25 mouse cellular contexts compared by ENCODE assay signal in the genomic region with DNA sequence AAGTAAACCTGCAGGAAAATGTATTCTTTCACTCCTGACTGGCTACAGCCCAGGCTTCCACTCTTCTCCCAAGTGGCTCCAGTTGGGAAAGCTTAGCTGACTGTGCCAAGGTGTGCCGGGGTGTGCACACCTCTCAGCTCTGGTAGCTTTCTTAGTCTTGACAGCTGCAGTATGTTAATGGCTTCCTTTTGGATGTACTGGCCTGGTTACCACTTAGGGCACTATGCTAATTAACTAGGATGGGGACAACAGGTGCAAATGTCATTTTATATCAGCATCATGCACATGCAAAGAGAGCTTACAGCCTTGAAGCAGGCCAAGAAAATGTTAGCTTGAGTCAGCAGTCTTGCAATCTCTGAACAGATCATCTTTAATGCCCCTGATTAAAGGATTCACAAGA.
DNase-seq lines count a peak whose midpoint lies in the region; ATAC-seq and TF ChIP-seq lines count a peak whose summit lies in the region.
"Had no signal": no experiment of that assay in that cellular context is flagged by ENCODE, and none has a peak within 500 bp of the region (broad histone marks: within the 10 kb centered on the region; RNA-seq: fewer than 3 reads in every experiment).

No protein-coding gene starts in this region.

- WGBS in cerebellum, adult 2 months = 10% methylated on average over 1 of the region's 1 CpGs
- WGBS in hindbrain, postnatal 0 days = 51% methylated on average over 1 of the region's 1 CpGs
- WGBS in hindbrain, embryonic 13.5 days = 64% methylated on average over 1 of the region's 1 CpGs
- WGBS in forebrain, embryonic 13.5 days = 65% methylated on average over 1 of the region's 1 CpGs

- H3K27ac ChIP-seq in cerebellum, adult 2 months (ENCODE audit: insufficient read depth, low read length) = no peak overlapping the region
- no peak overlapping the region for H3K27ac ChIP-seq in hindbrain, postnatal 0 days
- no peak overlapping the region for H3K27ac ChIP-seq in hindbrain, embryonic 13.5 days
- H3K27ac ChIP-seq in forebrain, embryonic 13.5 days = no peak overlapping the region
- H3K27ac ChIP-seq: forebrain, embryonic 10.5 days; heart, embryonic 13.5 days; layer of hippocampus, adult 2 months; limb, embryonic 12.5 days; macrophage had no signal

- H3K9me3 ChIP-seq in hindbrain, postnatal 0 days (ENCODE audit: low read length) = no peaks in the 10 kb centered on the region
- no peaks in the 10 kb centered on the region for H3K9me3 ChIP-seq in hindbrain, embryonic 13.5 days
- no peaks in the 10 kb centered on the region for H3K9me3 ChIP-seq in forebrain, embryonic 13.5 days (replicated peaks)
- H3K9me3 ChIP-seq: forebrain, embryonic 10.5 days; heart, embryonic 13.5 days; limb, embryonic 12.5 days had no signal

- no peaks in the 10 kb centered on the region for H3K36me3 ChIP-seq in hindbrain, postnatal 0 days (ENCODE audit: insufficient read depth, low read length)
- no peaks in the 10 kb centered on the region for H3K36me3 ChIP-seq in hindbrain, embryonic 13.5 days
- no peaks in the 10 kb centered on the region for H3K36me3 ChIP-seq in forebrain, embryonic 13.5 days (ENCODE audit: poor library complexity, severe bottlenecking)
- H3K36me3 ChIP-seq: forebrain, embryonic 10.5 days; heart, embryonic 13.5 days; limb, embryonic 12.5 days had no signal

- H3K27me3 ChIP-seq in cerebellum, adult 2 months (ENCODE audit: control insufficient read depth, insufficient read depth, low read length) = no peaks in the 10 kb centered on the region; the same call in 1 of the 2 replicates
- H3K27me3 ChIP-seq in hindbrain, postnatal 0 days (ENCODE audit: insufficient read depth, low read length) = no peaks in the 10 kb centered on the region
- H3K27me3 ChIP-seq in hindbrain, embryonic 13.5 days = no peaks in the 10 kb centered on the region
- H3K27me3 ChIP-seq in forebrain, embryonic 13.5 days = no peaks in the 10 kb centered on the region
- H3K27me3 ChIP-seq: heart, embryonic 13.5 days; limb, embryonic 12.5 days had no signal

- peak; percentile 93 for ATAC-seq in hindbrain, postnatal 0 days
- no peak for ATAC-seq in hindbrain, embryonic 13.5 days (ENCODE audit: low FRiP score)
- ATAC-seq in forebrain, embryonic 13.5 days = no peak
- ATAC-seq: CD4-positive, CD25-positive, alpha-beta regulatory T cell, adult 4 months; liver, postnatal 0 days; lung, postnatal 0 days had no signal

- TF ChIP-seq POLR2A in cerebellum, adult 2 months (IDR thresholded peaks at IDR 0.05; ENCODE audit: borderline replicate concordance, insufficient read depth, low read length) = no peak
- no peak for TF ChIP-seq POLR2A in brain, embryonic 14.5 days (IDR thresholded peaks at IDR 0.05; ENCODE audit: borderline replicate concordance, extremely low read depth, insufficient read depth, insufficient read length, poor library complexity, severe bottlenecking)

- DNase-seq in cerebellum, postnatal 10 days = peak; percentile 80 to 84
- no peak for DNase-seq in cerebellum, adult 2 months
- DNase-seq in hindbrain, postnatal 0 days (ENCODE audit: low spot score) = peak; percentile 78
- DNase-seq in brain, embryonic 14.5 days (ENCODE audit: low read depth) = peak; percentile 62
- DNase-seq in retina, adult 2 months (ENCODE audit: low read depth, low spot score) = peak; percentile 2
- no peak for DNase-seq in kidney, postnatal 36 days
- DNase-seq: cerebellum, adult 11-12 months; gastrocnemius, postnatal 25 days; heart, adult 18-20 months; heart, postnatal 14 days; kidney, adult 8-10 months; kidney, postnatal 14 days; liver, postnatal 0 days; right cerebral cortex, postnatal 14 days; spleen, adult 18-20 months had no signal

- no peak overlapping the region for H3K4me3 ChIP-seq in cerebellum, adult 2 months (replicated peaks; ENCODE audit: insufficient read depth, low read depth, low read length)
- no peak overlapping the region for H3K4me3 ChIP-seq in hindbrain, postnatal 0 days (ENCODE audit: low read length)
- H3K4me3 ChIP-seq in hindbrain, embryonic 13.5 days = no peak overlapping the region
- no peak overlapping the region for H3K4me3 ChIP-seq in forebrain, embryonic 13.5 days
- H3K4me3 ChIP-seq: forebrain, embryonic 10.5 days; heart, embryonic 13.5 days; layer of hippocampus, adult 2 months; limb, embryonic 12.5 days had no signal

- no peak overlapping the region for H3K9ac ChIP-seq in hindbrain, postnatal 0 days (replicated peaks; ENCODE audit: low read length)
- no peak overlapping the region for H3K9ac ChIP-seq in hindbrain, embryonic 13.5 days
- H3K9ac ChIP-seq in forebrain, embryonic 13.5 days = no peak overlapping the region
- H3K9ac ChIP-seq: heart, embryonic 13.5 days; limb, embryonic 12.5 days; liver, postnatal 0 days had no signal

- TF ChIP-seq CTCF in cerebellum, adult 2 months (IDR thresholded peaks at IDR 0.05; ENCODE audit: borderline replicate concordance, insufficient read depth, low read depth, low read length) = no peak
- no peak for TF ChIP-seq CTCF in hindbrain, postnatal 0 days (IDR thresholded peaks at IDR 0.05; ENCODE audit: low read depth)
- no peak for TF ChIP-seq CTCF in brain, embryonic 14.5 days (IDR thresholded peaks at IDR 0.05; ENCODE audit: borderline replicate concordance, extremely low read depth, insufficient read depth, insufficient read length)

- H3K4me2 ChIP-seq in hindbrain, postnatal 0 days (ENCODE audit: low read depth, low read length) = no peak overlapping the region
- H3K4me2 ChIP-seq in hindbrain, embryonic 13.5 days = no peak overlapping the region
- no peak overlapping the region for H3K4me2 ChIP-seq in forebrain, embryonic 13.5 days
- H3K4me2 ChIP-seq: heart, embryonic 13.5 days; limb, embryonic 12.5 days; liver, embryonic 11.5 days had no signal

- no peaks in the 10 kb centered on the region; the same call in 1 of the 2 replicates for H3K4me1 ChIP-seq in cerebellum, adult 2 months (ENCODE audit: control insufficient read depth, insufficient read depth, low read length)
- no peaks in the 10 kb centered on the region for H3K4me1 ChIP-seq in hindbrain, postnatal 0 days (ENCODE audit: insufficient read depth, low read length)
- no peaks in the 10 kb centered on the region for H3K4me1 ChIP-seq in hindbrain, embryonic 13.5 days (replicated peaks)
- no peaks in the 10 kb centered on the region for H3K4me1 ChIP-seq in forebrain, embryonic 13.5 days
- H3K4me1 ChIP-seq: forebrain, embryonic 10.5 days; heart, embryonic 13.5 days; limb, embryonic 12.5 days had no signal

Comparison
In these comparisons a context has a peak if more than half of its experiments do, and no peak if none do; other contexts are left out.
1. DNase-seq: peak in cerebellum, postnatal 10 days (2 of 2), hindbrain, postnatal 0 days (single experiment), brain, embryonic 14.5 days (single experiment) and retina, adult 2 months (single experiment); none in cerebellum, adult 2 months (0 of 2) and kidney, postnatal 36 days (0 of 2).